Mouse (Mus musculus): ENCODE results near the gene Sirt7. TPM values are rescaled to one million over a fixed set of nuclear protein-coding genes. Genes with fewer than 3 reads are reported as not detected.
A peak's percentile ranks its signal among the peaks of the same experiment; 100 is the strongest.

The Sirt7 gene
- polyA plus RNA-seq, 1 experiment from 2014 or later, result 46.2 TPM

DNA sequence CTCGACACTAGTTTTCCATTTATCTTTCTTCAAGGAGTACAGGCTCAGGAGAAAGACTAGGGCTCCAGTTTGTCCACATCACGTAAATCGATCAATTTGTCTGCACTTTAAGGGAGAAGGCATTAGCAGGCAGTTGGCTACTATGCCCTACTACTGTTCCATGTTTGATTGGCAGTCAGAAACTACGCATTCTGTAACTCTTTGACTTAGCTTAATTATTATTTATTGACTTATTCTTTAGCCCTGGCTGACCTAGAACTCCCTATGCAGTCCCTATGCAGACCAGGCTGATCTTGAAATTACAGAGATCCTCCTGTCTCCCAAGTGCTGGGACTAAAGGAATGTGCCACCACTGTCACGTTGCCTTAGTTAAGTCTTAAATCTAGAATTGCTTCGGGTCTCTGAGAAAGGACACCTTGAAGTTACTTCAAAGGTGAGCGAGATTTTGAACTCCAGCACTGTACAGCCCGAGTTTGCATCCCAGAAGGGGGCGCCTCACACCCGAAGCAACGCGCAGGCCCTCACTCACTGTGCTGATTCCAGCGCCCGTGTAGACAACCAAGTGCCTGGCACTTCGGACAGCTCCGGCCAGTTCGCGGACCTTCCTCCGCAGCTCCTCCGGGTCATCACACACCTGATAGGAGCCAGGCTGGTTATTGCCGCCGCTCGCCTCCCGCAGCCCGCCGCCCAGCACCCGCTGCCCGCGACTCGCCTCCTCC lies 920 bp downstream of the Sirt7 start:
- Histone ChIP-seq H3K9me3 (replicated peaks; ENCODE audit: control insufficient read depth, low read length, poor library complexity, severe bottlenecking) (no peaks in the 10 kb centered on the region), H3K4me1 (ENCODE audit: control insufficient read depth, insufficient read depth, low read length) (peaks cover 16% of the 10 kb centered on the region), H3K27me3 (ENCODE audit: control insufficient read depth, insufficient read depth, low read depth, low read length) (no peaks in the 10 kb centered on the region), H3K4me3 (ENCODE audit: low read depth, low read length) (peak overlapping the region; percentile 96), H3K9ac (ENCODE audit: low read depth, low read length) (peak overlapping the region; percentile 81), H3K36me3 (ENCODE audit: control insufficient read depth, insufficient read depth, low read length) (peaks cover 19% of the 10 kb centered on the region), H3K4me2 (ENCODE audit: low read length) (peak overlapping the region; percentile 97), H3K27ac (ENCODE audit: low read length) (peak overlapping the region; percentile 79)
- peak; percentile 40; the same call in 1 of the 2 replicates for ATAC-seq
- WGBS, result 13% methylated on average over 30 of the region's 30 CpGs

DNA sequence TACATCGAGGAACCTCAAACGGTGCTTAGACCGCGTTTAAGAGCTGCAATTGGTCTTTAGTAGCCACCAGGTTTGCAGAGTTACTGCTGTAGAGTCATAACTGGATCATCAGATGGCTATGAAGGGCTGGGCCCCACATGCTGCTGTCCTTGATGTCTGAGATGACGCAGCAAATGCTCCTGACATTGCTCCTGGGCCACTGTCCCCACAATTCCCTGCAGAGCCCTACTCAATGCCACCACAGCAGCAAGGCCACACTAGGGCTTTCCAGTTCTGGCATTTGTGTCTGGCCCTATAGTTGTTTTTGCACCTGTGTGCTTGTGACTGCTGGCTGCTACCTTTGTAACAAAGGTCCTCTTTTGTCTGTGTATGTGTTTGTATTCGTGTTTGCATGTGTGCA lies 2.2 kb downstream of the Sirt7 start:
- Histone ChIP-seq H3K4me1 (ENCODE audit: control insufficient read depth, insufficient read depth, low read length) (peaks cover 19% of the 10 kb centered on the region), H3K27me3 (ENCODE audit: control insufficient read depth, insufficient read depth, low read depth, low read length) (no peaks in the 10 kb centered on the region), H3K4me2 (ENCODE audit: low read length) (no peak overlapping the region), H3K36me3 (ENCODE audit: control insufficient read depth, insufficient read depth, low read length) (peaks cover 30% of the 10 kb centered on the region), H3K4me3 (ENCODE audit: low read depth, low read length) (no peak overlapping the region), H3K27ac (ENCODE audit: low read length) (no peak overlapping the region), H3K9me3 (replicated peaks; ENCODE audit: control insufficient read depth, low read length, poor library complexity, severe bottlenecking) (no peaks in the 10 kb centered on the region), H3K9ac (ENCODE audit: low read depth, low read length) (no peak overlapping the region)
- WGBS, result 92% methylated on average over 6 of the region's 6 CpGs
- ATAC-seq, result no peak

DNA sequence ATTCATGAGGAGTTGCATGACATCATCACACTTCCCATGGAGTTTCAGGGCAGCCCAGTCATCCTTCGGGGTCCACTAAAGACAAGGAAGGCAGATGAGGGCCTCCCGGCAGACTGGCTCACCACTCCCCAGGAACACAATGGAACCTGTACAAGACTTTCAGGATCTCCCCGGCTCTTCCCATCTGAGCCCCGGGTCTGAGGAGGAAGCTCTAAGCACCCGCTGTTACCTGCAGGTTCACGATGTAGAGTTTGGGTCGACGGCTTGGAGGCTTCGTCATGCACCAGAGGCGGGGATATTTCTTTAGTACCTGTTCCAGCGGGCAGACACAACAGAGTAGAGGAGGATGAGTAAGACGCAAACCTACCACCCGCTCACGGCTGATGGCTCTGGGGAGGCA lies 4.8 kb downstream of the Sirt7 start:
- WGBS, result 94% methylated on average over 14 of the region's 14 CpGs
- Histone ChIP-seq H3K4me2 (ENCODE audit: low read length) (no peak overlapping the region), H3K4me1 (ENCODE audit: control insufficient read depth, insufficient read depth, low read length) (peaks cover 31% of the 10 kb centered on the region), H3K27me3 (ENCODE audit: control insufficient read depth, insufficient read depth, low read depth, low read length) (no peaks in the 10 kb centered on the region), H3K9me3 (replicated peaks; ENCODE audit: control insufficient read depth, low read length, poor library complexity, severe bottlenecking) (no peaks in the 10 kb centered on the region), H3K4me3 (ENCODE audit: low read depth, low read length) (no peak overlapping the region), H3K9ac (ENCODE audit: low read depth, low read length) (no peak overlapping the region), H3K36me3 (ENCODE audit: control insufficient read depth, insufficient read depth, low read length) (peaks cover 33% of the 10 kb centered on the region), H3K27ac (ENCODE audit: low read length) (no peak overlapping the region)
- ATAC-seq, result no peak

DNA sequence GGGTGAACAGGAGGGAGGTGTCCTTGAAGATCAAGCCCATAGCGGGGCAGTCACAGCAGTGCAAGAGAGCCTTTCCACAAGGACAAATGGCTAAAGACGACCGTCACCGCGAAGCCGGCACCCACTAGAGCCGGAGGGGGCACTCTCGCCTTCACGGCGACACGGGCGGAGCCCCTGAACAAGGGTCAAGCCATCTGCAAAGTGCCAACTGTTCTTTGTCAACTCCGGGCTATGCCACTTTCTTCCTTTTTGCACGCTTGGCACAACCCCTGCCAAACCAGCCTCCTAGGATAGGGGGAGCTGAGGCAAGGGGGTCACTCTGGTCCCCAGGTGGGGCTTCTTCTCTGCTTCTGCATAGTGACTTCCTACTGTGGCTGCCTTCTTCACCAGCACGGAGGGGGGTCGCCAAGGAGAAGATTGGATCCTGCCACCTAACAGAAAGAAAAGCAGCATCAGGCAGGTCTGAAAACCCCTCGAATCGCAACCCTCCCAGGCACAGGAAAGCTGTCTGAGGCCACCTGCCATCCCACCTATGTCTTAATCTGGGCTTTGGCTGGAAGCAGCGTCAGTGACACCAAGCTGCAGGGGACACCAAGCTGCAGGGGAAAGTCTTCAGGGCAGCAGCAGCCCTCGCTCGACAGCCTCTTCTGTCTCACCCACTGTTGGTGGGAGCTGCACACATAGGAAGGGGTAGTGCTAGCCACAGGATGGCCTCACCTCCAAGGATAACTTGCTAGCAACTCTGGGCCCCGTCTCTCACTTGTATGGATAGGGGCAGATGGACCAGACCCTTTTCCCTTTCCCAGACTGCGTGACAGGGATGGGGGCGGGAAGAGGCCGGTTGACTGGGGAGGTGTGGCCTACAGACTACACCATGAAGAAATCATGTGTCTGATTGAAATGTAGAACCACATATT lies 6.2 kb downstream of the Sirt7 start:
- Histone ChIP-seq H3K27me3 (ENCODE audit: control insufficient read depth, insufficient read depth, low read depth, low read length) (no peaks in the 10 kb centered on the region), H3K9me3 (replicated peaks; ENCODE audit: control insufficient read depth, low read length, poor library complexity, severe bottlenecking) (no peaks in the 10 kb centered on the region), H3K9ac (ENCODE audit: low read depth, low read length) (no peak overlapping the region), H3K27ac (ENCODE audit: low read length) (no peak overlapping the region), H3K36me3 (ENCODE audit: control insufficient read depth, insufficient read depth, low read length) (peaks cover 35% of the 10 kb centered on the region), H3K4me2 (ENCODE audit: low read length) (no peak overlapping the region), H3K4me1 (ENCODE audit: control insufficient read depth, insufficient read depth, low read length) (peaks cover 25% of the 10 kb centered on the region), H3K4me3 (ENCODE audit: low read depth, low read length) (no peak overlapping the region)
- WGBS, result 91% methylated on average over 25 of the region's 25 CpGs
- no peak for ATAC-seq

GRCm38 (mm10) chr11:120617519-120618112 lies 7.4 kb downstream of the Sirt7 start, which contains the start of gene Pcyt2:
Gene Pcyt2 (minus strand): TSS chr11:120617936.
- Histone ChIP-seq H3K36me3 (ENCODE audit: control insufficient read depth, insufficient read depth, low read length) (peaks cover 42% of the 10 kb centered on the region), H3K9ac (ENCODE audit: low read depth, low read length) (peak within 1 kb of the TSS; percentile 87), H3K4me1 (ENCODE audit: control insufficient read depth, insufficient read depth, low read length) (peaks cover 19% of the 10 kb centered on the region), H3K4me3 (ENCODE audit: low read depth, low read length) (peak within 1 kb of the TSS; percentile 80), H3K27ac (ENCODE audit: low read length) (peak within 1 kb of the TSS; percentile 89), H3K27me3 (ENCODE audit: control insufficient read depth, insufficient read depth, low read depth, low read length) (no peaks in the 10 kb centered on the region), H3K4me2 (ENCODE audit: low read length) (peak within 1 kb of the TSS; percentile 94), H3K9me3 (replicated peaks; ENCODE audit: control insufficient read depth, low read length, poor library complexity, severe bottlenecking) (no peaks in the 10 kb centered on the region)
- ATAC-seq, result peak; percentile 95
- WGBS, result 1% methylated on average over 56 of the region's 56 CpGs

GRCm38 (mm10) chr11:120616617-120617294 lies 8.3 kb downstream of the Sirt7 start:
- Histone ChIP-seq H3K27me3 (ENCODE audit: control insufficient read depth, insufficient read depth, low read depth, low read length) (no peaks in the 10 kb centered on the region), H3K9ac (ENCODE audit: low read depth, low read length) (peak overlapping the region; percentile 87), H3K9me3 (replicated peaks; ENCODE audit: control insufficient read depth, low read length, poor library complexity, severe bottlenecking) (no peaks in the 10 kb centered on the region), H3K4me2 (ENCODE audit: low read length) (peak overlapping the region; percentile 94), H3K36me3 (ENCODE audit: control insufficient read depth, insufficient read depth, low read length) (peaks cover 46% of the 10 kb centered on the region), H3K4me1 (ENCODE audit: control insufficient read depth, insufficient read depth, low read length) (peaks cover 19% of the 10 kb centered on the region), H3K27ac (ENCODE audit: low read length) (peak overlapping the region; percentile 89), H3K4me3 (ENCODE audit: low read depth, low read length) (peak overlapping the region; percentile 80)
- ATAC-seq, result no peak
- 51% methylated on average over 4 of the region's 4 CpGs for WGBS

DNA sequence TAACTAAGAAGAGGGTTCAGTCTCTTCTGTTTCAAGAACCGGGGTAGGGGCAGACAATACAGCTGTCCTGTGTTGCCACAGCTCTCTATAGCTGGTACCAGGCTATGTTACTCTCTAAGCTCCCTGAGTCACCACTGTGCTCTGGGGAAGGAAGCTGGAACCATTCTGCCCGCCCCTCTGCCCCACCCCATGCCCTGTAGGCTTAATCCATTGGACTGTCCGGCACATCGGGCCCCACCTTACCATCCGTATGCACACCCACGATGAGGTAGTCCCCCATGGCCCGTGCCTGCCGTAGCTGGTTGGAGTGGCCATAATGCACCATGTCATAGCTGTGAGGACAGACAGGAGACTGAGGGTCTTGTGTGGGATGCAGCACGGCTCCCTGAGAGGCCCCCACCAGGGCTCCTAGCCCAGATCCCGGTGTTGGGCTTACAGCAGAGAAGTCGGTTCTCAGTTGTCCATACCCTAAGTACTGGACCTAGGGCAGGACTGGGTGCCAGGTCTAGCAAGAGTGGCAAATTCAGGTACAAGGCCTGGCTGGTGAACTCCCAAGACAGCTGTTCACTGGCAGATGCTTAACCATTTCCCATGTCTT lies 9.3 kb downstream of the Sirt7 start:
- Histone ChIP-seq H3K36me3 (ENCODE audit: control insufficient read depth, insufficient read depth, low read length) (peaks cover 44% of the 10 kb centered on the region), H3K27ac (ENCODE audit: low read length) (no peak overlapping the region), H3K4me2 (ENCODE audit: low read length) (peak overlapping the region; percentile 94; the same call in 1 of the 2 replicates), H3K27me3 (ENCODE audit: control insufficient read depth, insufficient read depth, low read depth, low read length) (no peaks in the 10 kb centered on the region), H3K9me3 (replicated peaks; ENCODE audit: control insufficient read depth, low read length, poor library complexity, severe bottlenecking) (no peaks in the 10 kb centered on the region), H3K4me3 (ENCODE audit: low read depth, low read length) (no peak overlapping the region), H3K9ac (ENCODE audit: low read depth, low read length) (peak overlapping the region; percentile 25; the same call in 1 of the 2 replicates), H3K4me1 (ENCODE audit: control insufficient read depth, insufficient read depth, low read length) (peaks cover 19% of the 10 kb centered on the region)
- ATAC-seq, result no peak
- 91% methylated on average over 11 of the region's 11 CpGs for WGBS

DNA sequence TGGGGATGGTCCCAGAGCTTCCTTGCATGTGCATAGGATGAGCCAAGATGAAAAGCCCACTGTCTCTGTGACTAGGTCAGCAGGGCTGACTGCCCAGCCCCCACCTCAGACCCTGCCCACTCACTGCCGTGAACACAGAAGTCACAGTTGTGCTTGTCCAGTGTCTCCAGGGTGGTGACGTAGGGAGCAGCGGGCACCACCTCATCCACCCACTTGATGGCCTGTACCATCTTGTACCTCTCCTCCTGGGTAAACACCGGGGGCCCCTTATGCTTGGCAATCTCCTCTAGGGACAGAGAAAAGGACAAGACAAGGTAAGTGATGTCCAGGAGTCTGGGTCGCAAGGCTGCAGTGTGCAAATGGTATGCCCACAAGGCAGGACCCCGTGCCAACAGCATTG lies 9.9 kb downstream of the Sirt7 start:
- Histone ChIP-seq H3K27me3 (ENCODE audit: control insufficient read depth, insufficient read depth, low read depth, low read length) (no peaks in the 10 kb centered on the region), H3K9ac (ENCODE audit: low read depth, low read length) (no peak overlapping the region), H3K9me3 (replicated peaks; ENCODE audit: control insufficient read depth, low read length, poor library complexity, severe bottlenecking) (no peaks in the 10 kb centered on the region), H3K36me3 (ENCODE audit: control insufficient read depth, insufficient read depth, low read length) (peaks cover 44% of the 10 kb centered on the region), H3K4me2 (ENCODE audit: low read length) (no peak overlapping the region), H3K4me1 (ENCODE audit: control insufficient read depth, insufficient read depth, low read length) (peaks cover 19% of the 10 kb centered on the region), H3K27ac (ENCODE audit: low read length) (no peak overlapping the region), H3K4me3 (ENCODE audit: low read depth, low read length) (no peak overlapping the region)
- ATAC-seq, result no peak
- 94% methylated on average over 6 of the region's 6 CpGs for WGBS

Data from midbrain, embryonic 16.5 days (tissue).